In genomic region chr5:114594741-114595241, GRCm38 (mm10) we compare ENCODE assay signal across 7 mouse cellular contexts. TPM values are rescaled to one million over a fixed set of nuclear protein-coding genes. Genes with fewer than 3 reads are reported as not detected.
DNase-seq lines count a peak whose midpoint lies in the region; ATAC-seq lines count a peak whose summit lies in the region.

No protein-coding gene starts in this region.

- peak overlapping the region; percentile 26; the same call in 1 of the 2 replicates for H3K4me2 ChIP-seq in kidney, embryonic 14.5 days (replicated peaks; ENCODE audit: low read depth, low read length)

- H3K27ac ChIP-seq in brown adipose tissue, adult 24 weeks (replicated peaks; ENCODE audit: low read depth, low read length) = peak overlapping the region; percentile 58
- H3K27ac ChIP-seq in kidney, embryonic 14.5 days (ENCODE audit: low read depth, low read length) = peak overlapping the region; percentile 90

- no peaks in the 10 kb centered on the region for H3K27me3 ChIP-seq in kidney, embryonic 14.5 days (ENCODE audit: control insufficient read depth, insufficient read depth, low read length)

- peak overlapping the region; percentile 19; the same call in 1 of the 2 replicates for H3K9ac ChIP-seq in kidney, embryonic 14.5 days (ENCODE audit: low read depth, low read length)

- H3K4me1 ChIP-seq in brown adipose tissue, adult 24 weeks (ENCODE audit: control insufficient read depth, insufficient read depth, insufficient read length, low read length) = peaks cover 36% of the 10 kb centered on the region
- peaks cover 86% of the 10 kb centered on the region for H3K4me1 ChIP-seq in kidney, embryonic 14.5 days (ENCODE audit: control insufficient read depth, insufficient read depth, low read length)

- WGBS in kidney, embryonic 14.5 days = 7% methylated on average over 15 of the region's 15 CpGs

- peak; percentile 33 for ATAC-seq in kidney, embryonic 14.5 days (ENCODE audit: low FRiP score, low TSS enrichment)

- DNase-seq in heart, adult 18-20 months = peak; percentile 69 to 80
- peak; percentile 79 for DNase-seq in lung, postnatal 10 days
- DNase-seq in thymus, postnatal 14 days = peak; percentile 71
- no peak for DNase-seq in layer of hippocampus, postnatal 14 days (ENCODE audit: low spot score in 2 of 2)
- DNase-seq in ovary, postnatal 14 days (ENCODE audit: low spot score) = no peak

- H3K36me3 ChIP-seq in kidney, embryonic 14.5 days (ENCODE audit: control insufficient read depth, insufficient read depth, low read length) = no peaks in the 10 kb centered on the region

- H3K9me3 ChIP-seq in kidney, embryonic 14.5 days (ENCODE audit: control insufficient read depth, low read length) = no peaks in the 10 kb centered on the region

- H3K4me3 ChIP-seq in brown adipose tissue, adult 24 weeks (ENCODE audit: insufficient read depth, low read depth, low read length) = peak overlapping the region; percentile 19
- no peak overlapping the region for H3K4me3 ChIP-seq in kidney, embryonic 14.5 days (ENCODE audit: low read length)

RNA-seq across cellular contexts. Expression of gene Fam222a, which starts 27.0 kb away (rescaled TPM):
- polyA plus RNA-seq in brown adipose tissue, adult 24 weeks (2012; ENCODE audit: insufficient read depth, insufficient read length, missing spikeins) = 1.8 and 2.7 TPM in 2 replicates
- 1 to 10 TPM; 2.6 to 3.3 TPM for total RNA-seq in heart, adult 18-20 months (2021)
- 5.6 and 5.8 TPM in 2 replicates for polyA plus RNA-seq in kidney, embryonic 14.5 days (2014; fragmentation: Nextera tagmentation; extraction: Ambion mirVana)
- 1 to 10 TPM; 7.6 to 7.8 TPM for total RNA-seq in layer of hippocampus, postnatal 14 days (2021)

Comparison
In these comparisons a context has a peak if more than half of its experiments do, and no peak if none do; other contexts are left out.
1. DNase-seq: peak in heart, adult 18-20 months (2 of 2), lung, postnatal 10 days (single experiment) and thymus, postnatal 14 days (single experiment); none in layer of hippocampus, postnatal 14 days (0 of 2) and ovary, postnatal 14 days (single experiment).